Mouse (Mus musculus) spleen, postnatal 14 days (tissue): ENCODE measurements around the gene Plb1.

Experiments used
- DNase-seq, 2 experiments: peaks; one replicate each; pipeline ENCODE4 v3.0.0; 2021 to 2022; ENCODE audit warnings: low spot score in 2 of 2

Gene Plb1

GRCm38 (mm10) chr5:32232474-32232873 is at the start of gene Plb1:
Plb1 (plus strand) TSS chr5:32232708.
- no peak for DNase-seq

DNA sequence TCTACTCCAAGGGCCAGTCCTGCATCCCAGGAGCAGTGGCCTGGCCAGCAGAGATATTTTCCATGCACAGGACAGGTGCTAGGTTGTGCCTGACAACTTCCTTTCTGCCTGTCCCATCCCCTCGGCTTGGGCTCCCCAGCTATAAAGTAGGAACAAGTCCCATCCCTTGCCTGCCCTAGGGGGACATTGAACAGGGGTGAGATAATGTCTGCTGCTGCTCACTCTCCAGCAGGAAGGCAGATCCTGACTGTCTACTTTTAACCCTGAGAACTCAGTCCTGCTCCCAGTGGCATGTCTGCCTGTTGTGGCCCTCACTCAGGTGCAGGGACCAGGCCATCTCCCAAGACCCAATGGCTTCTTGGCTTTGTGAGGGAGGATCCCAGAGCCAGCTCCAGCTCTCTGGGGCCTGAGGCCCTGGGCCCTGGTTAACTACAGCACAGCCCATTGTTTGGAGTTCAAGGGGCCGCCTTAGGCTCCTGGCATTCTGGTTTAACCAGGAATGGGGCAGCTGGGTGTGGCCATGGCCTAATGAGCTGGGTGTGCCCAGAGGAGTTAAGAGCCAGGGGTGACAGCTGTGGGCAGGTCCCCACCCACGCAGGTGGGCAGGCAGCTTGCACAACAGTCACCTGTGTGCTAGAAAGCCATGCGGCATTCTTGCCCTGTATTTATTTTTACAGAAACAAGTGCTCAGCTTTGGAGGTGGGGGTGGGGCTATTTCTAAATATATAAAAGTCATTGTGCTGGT is 49.5 kb upstream of the Plb1 start:
- no peak for DNase-seq

DNA sequence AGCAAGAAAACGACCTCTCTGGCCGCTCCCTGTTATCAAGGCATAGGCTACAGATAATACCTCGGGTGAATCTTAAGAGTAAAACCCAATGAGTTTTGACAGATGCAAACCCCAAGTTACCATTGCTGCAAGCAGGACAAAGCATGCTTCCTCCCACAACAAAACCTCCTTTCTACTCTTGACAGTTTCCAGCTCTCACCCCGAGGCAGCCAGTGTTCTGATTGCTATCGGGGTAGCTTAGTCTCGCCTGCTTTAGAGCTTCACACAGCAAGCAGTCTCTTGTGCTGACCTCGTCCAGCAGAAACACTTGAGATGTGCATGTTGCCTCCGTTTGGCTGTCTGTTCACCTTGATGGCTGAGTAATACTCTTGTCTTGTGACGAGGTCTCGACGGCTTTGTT is 44.8 kb upstream of the Plb1 start:
- no peak for DNase-seq

DNA sequence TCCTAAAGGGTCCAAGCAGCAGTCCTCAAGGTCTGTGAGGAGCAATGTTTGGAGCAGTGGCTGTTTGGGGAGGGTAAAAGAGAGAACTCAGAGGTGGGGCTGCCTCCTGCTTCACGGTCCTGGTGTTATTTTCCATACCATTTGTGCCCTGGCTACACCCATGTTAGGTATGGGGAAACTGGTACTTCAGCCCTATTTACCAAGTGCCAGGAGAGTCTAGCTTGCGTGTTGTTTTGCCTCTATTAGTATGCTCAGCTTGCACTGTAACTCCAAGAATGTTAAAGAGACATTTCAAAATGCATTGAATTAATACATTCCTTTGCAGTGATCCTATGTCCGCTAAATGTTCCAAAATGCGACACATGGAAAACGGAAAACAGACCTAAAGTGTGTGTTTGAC is 41.2 kb upstream of the Plb1 start:
- no peak for DNase-seq

DNA sequence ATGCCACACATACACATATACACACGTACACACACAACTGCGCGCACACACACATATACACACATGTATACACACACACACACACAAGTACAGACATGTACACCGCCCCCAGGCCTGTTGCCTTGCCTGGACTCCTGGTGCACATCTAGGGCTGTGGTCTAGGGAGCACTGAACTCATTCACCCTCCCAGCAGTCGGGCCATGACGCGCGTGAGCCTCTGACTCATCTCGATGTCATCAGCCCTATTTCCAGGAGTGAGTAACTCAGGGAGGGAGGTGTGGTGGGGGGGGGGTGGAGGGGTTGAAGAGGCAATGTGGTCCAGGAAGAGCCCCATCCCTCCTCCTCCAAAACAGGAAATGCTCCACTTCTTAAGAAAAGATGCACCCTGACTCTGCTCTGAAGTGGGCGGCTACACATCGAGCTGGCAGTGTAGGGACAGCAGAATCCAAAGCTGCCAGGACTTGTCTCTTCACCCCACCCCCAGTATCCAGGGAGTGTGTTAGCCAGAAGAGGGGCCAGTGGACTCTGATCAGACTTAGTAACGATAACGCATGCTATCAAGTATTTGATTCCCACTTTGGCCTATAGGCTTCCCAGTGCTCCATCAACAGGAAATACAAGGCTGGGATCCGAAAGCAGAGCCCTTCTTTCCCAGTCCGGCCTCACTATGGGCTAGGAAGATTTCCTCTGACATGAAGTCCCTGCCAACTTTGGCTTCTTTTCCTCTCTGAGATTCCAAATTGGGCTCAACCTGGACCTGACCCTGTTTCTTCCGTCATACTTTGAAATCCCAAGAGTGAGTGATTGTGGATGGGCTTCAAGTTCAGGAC is 40.3 kb upstream of the Plb1 start:
- no peak for DNase-seq

DNA sequence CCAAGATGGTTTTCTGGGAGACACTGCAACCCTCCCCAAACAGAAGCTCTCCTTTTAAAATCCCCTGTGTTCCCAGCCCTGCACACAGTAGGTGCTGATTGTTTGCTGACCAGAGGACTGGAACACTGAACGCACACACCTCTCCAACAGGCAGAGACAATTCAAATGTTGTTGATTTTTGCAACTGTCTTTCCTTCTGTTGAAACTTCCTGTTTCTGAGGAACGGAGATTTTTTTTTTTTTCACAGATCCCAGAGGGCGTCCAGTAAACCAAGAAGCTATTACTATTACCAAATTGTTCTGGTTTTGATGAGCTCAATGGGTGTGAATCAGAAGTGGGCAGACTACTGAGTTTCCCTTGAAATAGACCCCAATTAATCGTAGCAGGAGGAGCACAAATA is 38.3 kb upstream of the Plb1 start:
- no peak for DNase-seq

DNA sequence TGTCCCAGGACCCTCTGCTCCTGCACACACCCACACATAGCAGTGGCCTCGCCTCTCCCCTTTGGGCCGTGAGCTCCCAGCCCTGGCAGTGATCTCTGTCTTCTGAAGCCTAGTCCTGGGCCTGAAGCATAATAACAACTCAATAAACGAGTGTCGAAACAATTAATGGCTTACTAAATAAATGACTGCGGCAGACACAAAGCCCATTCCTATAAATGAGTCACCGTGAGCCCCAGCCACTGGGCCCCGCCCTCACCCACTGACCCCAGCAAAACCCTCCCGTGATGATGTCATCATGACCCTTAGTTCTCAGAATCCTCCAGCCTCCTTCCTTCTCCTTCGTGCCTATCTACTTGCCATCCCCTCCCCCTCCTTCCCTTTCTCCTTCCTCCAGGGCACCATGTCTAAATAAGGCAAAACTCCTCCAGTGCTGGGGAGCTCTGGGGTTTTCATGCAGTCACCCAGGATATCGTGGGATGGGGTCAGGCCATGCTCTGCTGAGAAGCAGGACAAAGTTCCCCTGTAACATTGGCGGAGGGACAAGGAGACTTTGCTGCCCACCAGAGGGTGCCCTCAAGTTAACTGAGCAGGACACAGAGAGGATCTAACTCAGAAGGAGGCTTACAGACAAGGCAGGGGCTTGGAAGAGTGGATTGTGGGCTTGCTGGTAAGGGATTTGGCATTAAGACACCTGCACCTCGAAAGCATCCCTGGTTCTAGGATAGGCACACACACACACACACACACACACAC is 36.5 kb upstream of the Plb1 start:
- DNase-seq, result no peak

GRCm38 (mm10) chr5:32197698-32198097 is 34.8 kb upstream of the Plb1 start:
- peak; percentile 63 to 80 for DNase-seq

- no peak for DNase-seq
These were observed 33.4 kb upstream of the Plb1 start for GRCm38 (mm10) chr5:32199136-32199535.

GRCm38 (mm10) chr5:32199594-32199993 is 32.9 kb upstream of the Plb1 start:
- DNase-seq, result no peak

GRCm38 (mm10) chr5:32204653-32205052 is 27.9 kb upstream of the Plb1 start:
- no peak for DNase-seq

- no peak for DNase-seq
These were observed 25.8 kb upstream of the Plb1 start for GRCm38 (mm10) chr5:32206726-32207125.

DNA sequence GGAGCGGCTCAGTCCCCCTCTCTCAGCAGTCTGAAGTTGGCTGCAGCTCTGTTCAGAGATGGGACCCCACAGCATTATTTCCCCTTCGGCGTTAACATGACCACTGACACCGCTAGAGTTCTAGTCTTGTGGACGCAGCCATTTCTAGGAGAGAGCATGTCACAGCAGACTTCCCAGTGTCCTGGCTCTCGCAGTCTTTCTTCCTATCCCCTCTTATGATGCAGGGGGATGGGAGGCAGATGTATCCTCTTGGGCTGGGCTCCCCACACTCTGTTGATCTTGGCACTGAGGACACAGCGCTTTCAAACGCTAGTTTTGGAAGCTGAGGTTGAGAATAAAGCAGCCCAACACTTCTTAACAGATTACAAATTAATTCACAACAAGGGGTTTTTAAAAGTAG is 24.0 kb upstream of the Plb1 start:
- no peak for DNase-seq

- DNase-seq, result no peak
These were observed 21.5 kb upstream of the Plb1 start for GRCm38 (mm10) chr5:32211011-32211410.

- no peak for DNase-seq
These were observed 18.8 kb upstream of the Plb1 start for GRCm38 (mm10) chr5:32213746-32214145.

DNA sequence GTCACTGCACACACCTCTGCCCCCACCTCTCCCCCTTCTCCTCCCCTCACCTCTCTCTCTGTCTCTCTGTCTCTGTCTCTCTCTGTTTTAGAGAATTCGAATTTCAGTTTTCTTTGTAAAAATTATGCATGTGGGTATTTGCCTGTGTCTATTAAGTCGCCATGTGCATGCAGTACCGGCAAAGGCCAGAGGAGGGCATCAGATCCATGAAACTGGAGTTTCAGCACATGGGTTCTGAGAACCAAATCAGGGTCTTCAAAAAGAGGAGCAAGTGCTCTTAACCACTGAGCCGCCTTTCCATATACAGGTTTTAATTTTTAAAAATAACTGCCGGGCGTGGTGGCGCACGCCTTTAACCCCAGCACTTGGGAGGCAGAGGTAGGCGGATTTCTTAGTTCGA is 17.0 kb upstream of the Plb1 start:
- DNase-seq, result peak; percentile 19 to 57

- no peak for DNase-seq
These were observed 16.0 kb upstream of the Plb1 start for GRCm38 (mm10) chr5:32216465-32216864.

GRCm38 (mm10) chr5:32217477-32217876 is 15.0 kb upstream of the Plb1 start:
- DNase-seq, result no peak

DNA sequence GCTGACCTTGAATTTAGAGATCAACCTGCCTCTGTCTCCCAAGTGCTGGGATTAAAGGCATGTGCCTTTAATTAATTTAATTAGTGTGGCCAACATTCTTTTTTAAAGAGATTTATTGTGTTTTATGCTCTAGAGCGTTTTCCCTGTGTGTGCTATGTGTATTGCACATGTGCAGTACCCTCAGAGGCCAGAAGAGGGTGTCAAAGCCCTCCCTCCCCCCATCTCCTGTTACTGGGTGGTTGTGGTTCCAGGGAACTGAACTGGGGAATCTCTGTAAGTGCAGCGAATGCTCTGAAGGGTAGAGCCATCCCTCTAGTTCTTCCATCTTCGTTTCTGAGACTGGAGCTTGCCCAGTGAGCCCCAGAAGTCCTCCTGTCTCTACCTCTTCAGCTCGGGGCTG is 2.1 kb upstream of the Plb1 start:
- peak in 1 of 2 experiments; percentile 31 for DNase-seq

- DNase-seq, result no peak
These were observed 6.8 kb downstream of the Plb1 start for GRCm38 (mm10) chr5:32239337-32239736.

DNA sequence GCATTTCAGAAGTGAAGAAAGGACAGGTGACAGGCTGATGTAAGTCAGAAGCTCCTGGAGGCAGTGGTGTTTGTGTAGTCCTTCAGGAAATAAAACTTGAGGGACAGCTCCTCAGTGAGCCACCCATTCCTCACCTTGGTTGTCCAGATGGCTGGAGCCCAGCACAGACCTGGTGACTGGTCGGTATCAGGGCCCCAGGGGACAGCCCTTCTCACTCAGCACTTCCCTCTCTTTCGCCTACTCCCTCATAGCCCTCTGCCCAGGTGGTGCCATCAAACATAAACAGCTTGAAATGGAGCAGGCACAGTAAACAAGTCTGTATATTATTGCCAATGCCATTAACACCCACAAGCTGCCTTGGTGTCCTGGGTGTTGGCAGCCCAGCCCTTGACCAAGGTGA is 8.2 kb downstream of the Plb1 start:
- DNase-seq, result no peak

DNA sequence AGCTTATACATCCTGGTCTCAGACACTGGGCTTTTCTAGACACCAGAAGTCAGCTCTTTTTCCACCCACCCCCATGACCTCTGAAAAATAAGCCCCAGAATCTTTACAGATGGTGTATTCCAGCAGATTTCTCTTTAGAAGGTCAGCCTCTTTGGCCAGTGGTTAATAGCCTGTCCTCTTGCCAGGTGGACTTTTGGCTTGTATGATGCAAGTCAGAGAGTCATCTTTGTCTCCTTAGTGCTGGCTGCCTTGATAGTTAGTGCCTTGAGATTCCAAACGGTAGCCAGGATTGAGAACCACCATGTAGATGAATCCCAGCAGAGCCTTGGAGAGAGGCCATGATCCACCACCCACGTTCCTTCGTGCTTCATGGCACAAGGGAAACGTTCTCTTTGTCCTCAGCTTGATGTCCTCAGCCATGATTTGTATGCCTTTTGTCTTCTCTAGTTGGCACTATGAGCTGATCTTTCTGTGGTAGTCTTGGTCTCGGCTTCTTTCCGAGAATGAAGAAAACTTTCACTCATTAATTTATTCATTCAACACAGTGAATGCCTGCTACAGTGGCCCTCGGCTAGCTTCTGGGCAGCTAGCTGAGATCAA is 10.9 kb downstream of the Plb1 start:
- no peak for DNase-seq
